Mouse (Mus musculus) urinary bladder, adult 2 months (tissue): ENCODE data around the gene Olfr1313. TPM values are rescaled to one million over a fixed set of nuclear protein-coding genes. Genes with fewer than 3 reads are reported as not detected.
"Not testable (repeated sequence)": the region's sequence is repeated elsewhere in the genome, so short reads cannot be mapped to it uniquely, and the experiment has no call there.

Source experiments
- DNase-seq: peaks from one replicate; pipeline ENCODE4 v3.0.0; 2022; ENCODE audit warnings: low spot score
- polyA plus RNA-seq: library from polyadenylated mRNA; depleted of rRNA; stranded (reverse); fragments of >200 nt; gene quantifications from 2 replicates; pipeline ENCODE4 v1.2.3, GENCODE M21; 2012; rRNA removed

Olfr1313 gene
- not detected in 2 replicates for polyA plus RNA-seq

- DNase-seq: no peak
These were observed at the start of gene Olfr1313 for GRCm38 (mm10) chr2:112077743-112078142. Olfr1313 (minus strand) TSS chr2:112077843.

GRCm38 (mm10) chr2:112115340-112115739 is 37.7 kb upstream of the Olfr1313 start, which contains the start of gene Olfr1315-ps1:
Olfr1315-ps1 (minus strand) TSS chr2:112115440.
- no peak for DNase-seq

- no peak for DNase-seq
These were observed 19.0 kb upstream of the Olfr1313 start, which contains the start of gene Olfr1314 for GRCm38 (mm10) chr2:112096681-112097080. Olfr1314 (minus strand) TSS chr2:112096781.

- DNase-seq: no peak
These were observed 27.5 kb downstream of the Olfr1313 start, which contains the start of gene Olfr1312 for GRCm38 (mm10) chr2:112050138-112050537. Olfr1312 (minus strand) TSS chr2:112050238.

- not testable (repeated sequence) for DNase-seq
These were observed 50.7 kb downstream of the Olfr1313 start for GRCm38 (mm10) chr2:112026971-112027370.

DNA sequence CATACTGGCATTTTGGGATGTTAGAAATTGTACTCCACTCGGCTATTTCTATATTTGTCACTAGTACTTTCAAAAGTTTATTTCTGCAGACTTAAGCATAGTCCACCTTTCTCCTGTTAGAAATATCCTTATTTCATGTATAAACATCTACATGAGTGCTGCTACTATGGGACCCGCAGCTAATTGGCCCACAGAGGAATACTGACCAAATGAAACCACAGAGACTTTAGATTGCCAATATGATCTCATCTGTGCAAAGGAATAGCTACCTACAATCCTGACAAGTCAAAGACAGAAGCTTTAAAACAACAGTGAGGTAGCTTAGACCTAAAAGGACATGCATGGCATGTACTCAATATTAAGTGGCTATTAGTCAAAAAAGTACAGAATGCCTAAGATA is 53.3 kb downstream of the Olfr1313 start, which contains the start of gene Olfr1311:
Gene Olfr1311 (minus strand): TSS at position 101 of the 400 bp plus-strand sequence.
- no peak for DNase-seq

Other genes with a start within 250 kb of the Olfr1313 start
- gene Olfr1305, start 200.7 kb downstream of the Olfr1313 start, polyA plus RNA-seq: not detected in 2 replicates
- not detected in 2 replicates for gene Olfr1306, start 161.6 kb downstream of the Olfr1313 start, polyA plus RNA-seq
- gene Olfr1307, start 128.4 kb downstream of the Olfr1313 start, polyA plus RNA-seq: not detected in 2 replicates
- not detected in 2 replicates for gene Olfr1308, start 112.9 kb downstream of the Olfr1313 start, polyA plus RNA-seq
- not detected in 2 replicates for gene Olfr1309, start 87.6 kb downstream of the Olfr1313 start, polyA plus RNA-seq
- not detected in 2 replicates for gene Olfr1310, start 65.1 kb downstream of the Olfr1313 start, polyA plus RNA-seq
- not detected in 2 replicates for gene Olfr1311, start 53.4 kb downstream of the Olfr1313 start, polyA plus RNA-seq
- not detected in 2 replicates for gene Olfr1312, start 27.6 kb downstream of the Olfr1313 start, polyA plus RNA-seq
- gene Olfr1314, start 18.9 kb upstream of the Olfr1313 start, polyA plus RNA-seq: 0.08 TPM in 1 of 2 replicates, not detected in the other
- not detected in 2 replicates for gene Olfr1315-ps1, start 37.6 kb upstream of the Olfr1313 start, polyA plus RNA-seq
- not detected in 2 replicates for gene Olfr1316, start 57.1 kb upstream of the Olfr1313 start, polyA plus RNA-seq
- not detected in 2 replicates for gene Olfr1317, start 62.5 kb upstream of the Olfr1313 start, polyA plus RNA-seq
- not detected in 2 replicates for gene Olfr1318, start 76.4 kb upstream of the Olfr1313 start, polyA plus RNA-seq
- 49.2 and 51.3 TPM in 2 replicates for gene Lpcat4, start 161.6 kb upstream of the Olfr1313 start, polyA plus RNA-seq
- gene Nutm1, start 181.4 kb upstream of the Olfr1313 start, polyA plus RNA-seq: not detected in 2 replicates
- 101 and 145 TPM in 2 replicates for gene Nop10, start 184.1 kb upstream of the Olfr1313 start, polyA plus RNA-seq
- 80.4 and 84.2 TPM in 2 replicates for gene Slc12a6, start 188.0 kb upstream of the Olfr1313 start, polyA plus RNA-seq
- 0.03 and 0.06 TPM in 2 replicates for gene Gm21985, start 188.5 kb upstream of the Olfr1313 start, polyA plus RNA-seq